Mouse (Mus musculus) midbrain, embryonic 10.5 days (tissue): Measurements from ENCODE around the gene Gm21693. TPM values are rescaled to one million over a fixed set of nuclear protein-coding genes. Genes with fewer than 3 reads are reported as not detected.
"Not testable (repeated sequence)": the region's sequence is repeated elsewhere in the genome, so short reads cannot be mapped to it uniquely, and the experiment has no call there.

ENCODE experiments used
- DNase-seq: peaks from one replicate; pipeline ENCODE4 v3.0.0-alpha.2; 2017; ENCODE audit warnings: low spot score
- H3K27ac ChIP-seq: fragments of 300-500 bp; sonication (generic); replicated peaks from 2 replicates; pipeline ENCODE4 v1.5.1; 2016; ENCODE audit warnings: mild to moderate bottlenecking
- H3K27me3 ChIP-seq: fragments of 300-500 bp; sonication (generic); 2 replicates; pipeline ENCODE4 v1.6.1; 2016; ENCODE audit warnings: low read depth, mild to moderate bottlenecking; ENCODE audit not compliant: poor library complexity, severe bottlenecking
- H3K36me3 ChIP-seq: fragments of 300-500 bp; sonication (generic); 2 replicates; pipeline ENCODE4 v1.6.1; 2016; ENCODE audit warnings: mild to moderate bottlenecking, moderate library complexity
- H3K4me1 ChIP-seq: fragments of 300-500 bp; sonication (generic); 2 replicates; pipeline ENCODE4 v1.6.1; 2016
- H3K4me3 ChIP-seq: fragments of 300-500 bp; sonication (generic); 2 replicates; pipeline ENCODE4 v1.5.1; 2016; ENCODE audit warnings: mild to moderate bottlenecking, moderate library complexity
- H3K9me3 ChIP-seq: fragments of 300-500 bp; sonication (generic); replicated peaks from 2 replicates; pipeline ENCODE4 v1.6.1; 2016; ENCODE audit warnings: mild to moderate bottlenecking
- WGBS: fragments of 180-500 bp; shearing (Covaris S2); methylation state at CpG from one replicate; pipeline ENCODE4 v1.1.7; 2016; 5-methylcytosine and 5-hydroxymethylcytosine counted together
- polyA plus RNA-seq: library from polyadenylated mRNA; unstranded; fragments of >200 nt; fragmentation: Nextera tagmentation; extraction: Ambion mirVana; gene quantifications from 2 replicates; pipeline ENCODE4 v1.2.1, GENCODE M21; 2016

Gm21693 gene
- polyA plus RNA-seq, result not detected in 2 replicates

GRCm38 (mm10) chrY:3345229-3345628 is at the start of gene Gm21693:
TSS of gene Gm21693 (minus strand) at chrY:3345329.
- not testable (repeated sequence) for DNase-seq, H3K27me3 ChIP-seq, H3K27ac ChIP-seq, H3K4me1 ChIP-seq, H3K4me3 ChIP-seq, H3K36me3 ChIP-seq, H3K9me3 ChIP-seq
- WGBS, result no CpG with 5 or more reads among the region's 9 CpGs

GRCm38 (mm10) chrY:3340661-3341060 is 4.5 kb downstream of the Gm21693 start:
- not testable (repeated sequence) for H3K27ac ChIP-seq, H3K27me3 ChIP-seq, H3K4me3 ChIP-seq, H3K36me3 ChIP-seq, H3K9me3 ChIP-seq, DNase-seq, H3K4me1 ChIP-seq
- no CpG with 5 or more reads among the region's 11 CpGs for WGBS

GRCm38 (mm10) chrY:3306349-3306748 is 38.8 kb downstream of the Gm21693 start, which contains the start of gene Gm21677:
TSS of gene Gm21677 (minus strand) at chrY:3306449.
- not testable (repeated sequence) for DNase-seq, H3K9me3 ChIP-seq, H3K4me1 ChIP-seq, H3K4me3 ChIP-seq, H3K27me3 ChIP-seq, H3K36me3 ChIP-seq, H3K27ac ChIP-seq
- no CpG with 5 or more reads among the region's 9 CpGs for WGBS

Other genes starting within 250 kb of the Gm21693 start
- not detected in 2 replicates for gene Gm21677, start 38.9 kb downstream of the Gm21693 start, polyA plus RNA-seq
- not detected in 2 replicates for gene Gm21704, start 64.8 kb upstream of the Gm21693 start, polyA plus RNA-seq
- not detected in 2 replicates for gene Gm21708, start 64.8 kb upstream of the Gm21693 start, polyA plus RNA-seq